Mouse (Mus musculus) ES-CJ7 (cell line): ENCODE measurements around the gene Zfp853.

Source experiments
- DNase-seq: peaks from one replicate; pipeline ENCODE4 v3.0.0; 2011; ENCODE audit warnings: low read depth, low spot score

The Zfp853 gene

DNA sequence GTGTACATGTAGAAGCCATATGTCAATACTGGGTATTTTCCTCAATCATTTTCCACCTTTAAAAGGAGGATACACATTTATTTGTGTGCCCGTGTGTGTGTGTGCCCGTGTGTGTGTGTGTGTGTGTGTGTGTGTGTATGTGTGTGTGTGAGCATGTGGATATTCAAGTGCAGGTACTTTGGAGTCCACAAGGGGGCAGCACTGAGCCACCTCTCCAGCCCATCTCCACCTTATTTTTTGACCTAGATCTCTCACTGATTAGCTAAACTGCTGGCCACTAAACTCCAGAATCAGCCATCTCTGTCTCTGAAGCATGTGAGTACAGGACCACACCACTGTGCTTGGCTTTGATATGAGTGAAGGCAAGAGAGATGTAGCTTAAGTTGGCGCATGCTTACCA lies 1.4 kb upstream of the Zfp853 start:
- peak; percentile 41 for DNase-seq

DNA sequence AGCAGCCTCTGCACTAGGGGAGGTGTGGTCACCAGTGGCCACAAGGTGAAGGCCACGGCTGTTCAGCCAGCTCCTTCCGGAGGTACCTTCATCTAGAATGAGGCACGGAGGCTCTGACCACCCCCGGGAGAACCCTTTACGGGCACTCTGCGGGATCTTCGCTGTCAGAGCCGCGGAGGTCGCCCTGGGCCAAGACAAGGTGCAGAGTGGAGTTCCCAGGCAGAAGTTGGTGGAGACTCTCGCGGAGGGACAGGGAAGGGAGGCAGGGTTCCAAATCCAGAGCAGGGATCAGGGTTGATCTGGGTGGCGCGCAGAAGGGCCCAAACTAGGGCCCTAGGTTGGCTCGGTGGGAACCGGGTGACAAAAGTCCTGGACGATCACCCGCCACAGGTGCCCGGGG lies 544 bp downstream of the Zfp853 start:
- no peak for DNase-seq

DNA sequence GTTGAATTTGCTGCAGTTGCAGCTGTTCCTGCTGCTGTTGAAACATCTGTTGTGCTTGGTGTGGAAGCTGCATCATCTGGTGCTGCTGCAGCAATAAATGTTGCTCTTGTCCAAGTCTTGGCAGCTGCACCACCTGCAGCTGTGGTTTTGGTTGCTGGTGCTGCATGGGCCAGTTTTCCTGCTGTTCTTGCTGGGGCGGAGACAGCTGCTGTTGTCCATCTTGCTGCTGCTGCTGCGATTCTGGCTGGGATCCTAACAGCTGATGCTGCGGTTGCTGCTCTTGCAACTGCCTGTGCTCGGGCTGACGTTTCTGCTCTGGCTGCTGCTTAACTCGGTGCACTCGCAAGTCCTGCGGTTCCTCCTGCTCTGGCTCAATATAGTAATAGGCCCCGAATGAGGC lies 4.1 kb downstream of the Zfp853 start:
- no peak for DNase-seq

DNA sequence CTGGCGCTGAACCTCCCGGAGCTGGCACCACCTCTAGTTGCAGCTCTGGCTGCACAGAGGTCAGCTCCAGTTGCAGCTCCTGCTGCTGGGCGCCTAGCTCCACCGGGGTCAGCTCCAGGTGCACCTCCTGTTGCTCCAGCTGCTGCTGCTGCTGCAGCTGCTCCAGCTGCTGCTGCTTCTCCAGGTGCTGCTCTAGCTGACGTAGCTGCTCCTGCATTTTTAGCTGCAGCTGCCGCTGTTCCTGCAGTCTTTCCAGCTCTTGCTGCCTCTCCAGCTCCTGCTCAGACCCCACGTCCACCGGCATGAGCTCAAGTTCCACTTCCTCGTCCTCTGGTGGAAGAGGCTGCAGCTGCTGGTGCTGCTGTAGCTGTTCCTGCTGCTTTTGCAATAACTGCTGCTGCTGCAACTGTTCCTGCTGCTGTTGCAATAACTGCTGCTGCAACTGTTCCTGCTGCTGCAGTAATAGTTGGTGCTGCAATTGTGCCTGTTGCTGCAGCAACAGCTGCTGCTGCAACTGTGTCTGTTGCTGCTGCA lies 5.0 kb downstream of the Zfp853 start:
- DNase-seq: no peak

DNA sequence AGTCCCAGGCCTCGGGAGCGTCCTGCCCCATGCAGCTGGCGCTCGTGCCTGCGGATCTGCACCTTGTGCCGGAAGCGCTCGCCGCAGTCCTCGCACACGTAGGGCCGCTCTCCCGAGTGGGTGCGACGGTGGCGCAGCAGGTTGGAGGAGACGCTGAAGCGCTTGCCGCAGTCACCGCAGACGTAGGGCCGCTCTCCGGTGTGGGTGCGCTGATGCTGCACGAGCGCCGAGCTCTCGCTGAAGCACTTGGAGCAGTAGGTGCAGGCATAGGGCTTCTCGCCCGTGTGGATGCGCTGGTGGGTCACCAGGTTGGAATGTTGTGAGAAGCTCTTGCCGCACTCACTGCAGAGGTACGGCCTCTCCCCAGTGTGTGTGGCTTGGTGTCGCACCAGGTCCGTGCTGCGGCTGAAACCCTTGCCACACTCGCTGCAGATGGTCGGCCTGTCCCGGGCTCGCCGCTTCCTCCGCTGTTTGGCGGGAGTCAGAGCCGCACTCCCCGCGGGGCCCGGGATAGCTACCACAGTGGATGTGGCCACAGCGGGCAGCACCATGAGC lies 5.6 kb downstream of the Zfp853 start:
- no peak for DNase-seq

DNA sequence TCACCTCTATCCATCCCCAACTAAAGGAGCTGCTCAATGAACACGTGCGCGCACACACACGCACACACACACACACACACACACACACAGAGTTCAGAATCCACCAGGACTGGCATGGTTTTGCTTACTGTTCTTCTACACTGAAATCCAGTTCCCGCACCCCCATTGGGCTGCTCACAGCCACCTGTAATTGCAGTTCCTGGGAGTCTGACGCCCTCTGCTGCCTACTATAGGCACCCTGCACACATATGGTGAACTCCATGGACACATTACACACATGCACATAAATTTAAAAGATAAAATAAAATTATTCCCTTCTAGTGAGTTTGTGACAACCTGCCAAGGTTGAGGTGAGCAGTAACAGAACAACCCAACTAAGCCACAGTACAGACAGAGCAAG lies 8.7 kb downstream of the Zfp853 start:
- DNase-seq: peak; percentile 61

DNA sequence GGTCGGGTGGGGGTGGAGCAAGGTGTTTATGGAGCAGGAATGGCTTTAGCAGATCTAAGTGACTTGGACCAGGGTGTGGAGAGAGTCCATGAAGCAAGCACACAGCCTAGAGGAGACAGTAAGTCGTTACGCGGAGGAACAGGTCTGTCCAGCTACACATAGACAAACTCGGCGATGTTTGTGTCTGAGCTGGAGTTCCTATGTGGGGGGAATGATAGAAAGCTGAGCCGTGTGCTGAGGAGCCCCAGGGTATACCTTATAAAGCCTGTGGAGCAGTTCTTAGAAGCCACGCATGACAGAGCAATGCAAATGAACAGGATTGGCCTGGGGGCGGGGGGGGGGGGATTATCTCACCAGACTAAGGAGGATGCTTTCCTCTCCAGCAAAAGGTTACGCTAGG lies 14.2 kb downstream of the Zfp853 start:
- DNase-seq: no peak

DNA sequence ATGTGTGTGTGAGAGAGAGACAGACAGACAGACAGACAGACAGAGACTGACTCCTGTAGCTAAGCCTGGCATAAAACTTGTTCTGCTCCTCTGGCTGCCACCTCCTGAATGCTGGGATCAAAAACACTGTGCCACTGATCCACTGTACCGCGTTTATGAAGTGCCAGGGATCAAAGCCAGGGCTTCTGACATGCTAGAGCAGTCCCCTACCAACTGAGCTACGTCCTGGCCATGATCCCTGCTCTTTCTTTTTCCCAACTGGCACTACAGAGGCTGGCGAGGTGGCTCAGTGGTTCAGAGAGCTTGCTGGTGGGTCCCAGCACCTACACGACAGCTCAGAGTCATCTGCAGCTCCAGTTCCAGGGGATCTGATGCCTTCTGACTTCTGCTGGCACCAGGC lies 17.7 kb downstream of the Zfp853 start:
- no peak for DNase-seq

DNA sequence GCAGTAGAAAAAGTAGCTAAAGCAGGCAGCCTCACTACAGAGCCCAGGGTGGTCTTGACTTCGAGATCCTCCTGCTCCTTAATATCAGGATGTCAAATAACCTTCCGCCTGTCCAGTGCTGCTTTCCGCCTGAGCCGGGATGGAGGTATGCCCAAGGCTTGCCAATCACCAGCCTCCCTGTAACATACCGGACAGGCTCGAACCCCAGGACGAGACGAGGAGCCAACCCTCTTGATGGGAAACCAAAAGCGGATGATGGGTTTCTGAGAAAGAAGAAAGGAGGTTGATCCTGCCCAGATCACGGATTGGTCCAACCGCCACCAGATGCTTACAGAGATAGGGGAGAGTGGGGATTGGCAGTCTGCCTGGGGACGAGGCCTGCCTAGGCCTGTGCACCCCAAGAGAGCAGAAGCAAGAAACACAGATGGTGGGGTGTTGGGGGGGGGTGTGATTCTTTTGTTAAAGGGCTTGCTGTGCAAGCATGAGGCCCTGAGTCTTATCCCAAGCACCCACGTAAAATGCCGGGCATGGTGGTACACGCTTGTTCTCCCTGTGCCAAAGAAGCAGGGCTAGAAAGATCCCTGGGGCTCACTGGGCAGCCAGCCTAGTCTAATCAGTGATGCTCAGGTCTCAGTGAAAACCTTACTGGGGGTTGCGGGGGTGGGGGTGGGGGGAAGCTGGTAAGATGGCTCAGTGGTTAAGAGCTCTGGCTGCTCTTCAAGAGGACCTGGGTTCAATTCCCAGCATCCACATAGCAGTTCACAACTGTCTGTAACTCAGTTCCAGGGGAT lies 20.7 kb downstream of the Zfp853 start:
- no peak for DNase-seq

DNA sequence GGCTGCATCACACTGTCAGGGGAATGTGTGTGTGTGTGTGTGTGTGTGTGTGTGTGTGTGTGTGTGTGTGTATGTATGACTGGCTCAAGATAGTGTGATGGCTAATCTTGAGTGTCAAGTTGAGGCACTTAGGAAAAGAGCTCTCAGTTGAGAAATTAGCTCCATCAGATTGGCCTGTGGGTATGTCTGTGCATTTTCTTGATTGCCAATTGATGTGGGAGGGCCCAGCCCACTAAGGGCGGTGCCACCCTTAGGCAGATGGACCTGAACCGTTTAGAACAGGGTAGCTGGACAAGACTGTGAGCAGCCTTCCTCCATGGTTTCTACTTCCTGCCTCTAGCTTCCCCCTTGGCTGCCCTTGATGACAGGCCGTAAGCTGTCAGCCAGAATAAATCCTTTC lies 21.3 kb downstream of the Zfp853 start:
- DNase-seq: no peak

DNA sequence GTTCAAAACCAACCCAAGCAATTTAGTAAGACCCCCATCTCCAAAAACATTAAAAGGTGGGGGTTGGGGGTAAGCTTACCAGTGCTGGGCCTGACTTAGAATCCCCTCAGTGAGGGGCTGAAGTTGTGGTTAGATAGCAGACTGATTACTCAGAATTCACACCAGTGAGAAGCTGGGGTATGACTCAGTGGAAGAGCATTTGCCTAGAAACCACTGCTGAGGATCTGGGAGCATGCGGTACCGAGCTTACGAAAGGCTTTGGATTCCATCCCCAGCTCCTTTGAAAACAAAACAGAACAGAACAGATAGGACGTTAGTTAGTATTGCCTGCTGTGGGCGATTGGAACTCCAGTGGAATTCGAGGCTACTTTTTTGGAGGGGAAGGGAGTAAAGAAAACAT lies 21.8 kb downstream of the Zfp853 start:
- DNase-seq: no peak

DNA sequence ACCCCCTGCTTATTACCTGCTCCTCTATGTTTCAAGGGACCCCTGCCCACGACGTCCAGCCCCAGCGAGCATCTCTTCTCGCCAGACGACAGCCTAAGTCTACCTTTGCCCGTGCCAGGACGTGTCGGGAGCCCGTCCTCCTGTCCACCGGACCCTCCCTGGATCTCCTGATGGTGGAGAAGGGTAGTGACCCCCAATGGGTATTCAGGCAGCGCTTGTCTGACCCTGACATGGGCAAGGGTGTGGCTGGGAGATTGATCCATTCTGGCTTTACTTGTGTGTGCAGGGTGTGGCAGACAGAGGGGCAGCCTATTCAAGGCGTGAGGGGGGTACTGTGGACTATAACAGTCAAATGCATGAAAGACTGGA lies 23.3 kb downstream of the Zfp853 start:
- DNase-seq: no peak

DNA sequence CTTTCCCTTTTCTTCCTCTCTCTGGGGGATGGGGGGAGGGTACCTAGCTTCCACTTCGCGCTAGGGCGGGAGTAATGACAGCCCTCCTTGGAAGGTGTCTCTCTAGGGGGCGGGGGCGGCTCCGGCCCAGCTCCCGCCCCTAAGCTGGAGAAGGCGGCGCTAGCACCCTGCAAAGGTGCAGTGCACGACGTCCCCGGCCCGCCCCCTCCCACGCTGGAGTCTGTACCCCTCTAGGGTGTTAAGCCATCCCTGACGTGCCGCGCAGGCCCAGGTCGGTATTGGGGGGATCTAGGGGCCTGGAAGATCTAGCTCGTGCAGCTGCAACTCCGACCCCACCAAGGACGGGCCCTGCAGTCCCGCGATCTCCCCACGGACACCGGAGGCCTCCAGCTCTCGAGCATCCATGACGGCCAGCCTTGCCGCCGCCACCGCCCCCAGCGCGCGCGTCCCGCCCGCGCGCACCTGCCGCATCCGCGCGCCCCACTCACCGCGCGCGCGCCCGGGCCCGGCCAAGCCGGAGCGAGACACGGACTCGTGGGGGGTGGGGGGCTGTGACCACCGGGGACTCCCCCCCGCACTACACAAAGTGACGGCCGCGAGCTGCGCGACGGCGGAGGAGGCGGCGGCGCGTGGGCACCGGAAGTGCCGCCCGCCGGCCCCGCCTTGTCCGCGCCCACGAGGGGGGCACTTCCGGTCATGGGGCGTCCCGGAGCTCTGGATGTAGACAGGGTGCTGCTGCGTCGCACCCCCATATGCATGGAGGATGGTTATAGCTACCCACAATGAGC lies 23.9 kb downstream of the Zfp853 start, which contains the start of gene Zfp316:
Gene Zfp316, minus strand, starts transcription at position 660 of the 788 bp plus-strand sequence.
- DNase-seq: peak; percentile 63

DNA sequence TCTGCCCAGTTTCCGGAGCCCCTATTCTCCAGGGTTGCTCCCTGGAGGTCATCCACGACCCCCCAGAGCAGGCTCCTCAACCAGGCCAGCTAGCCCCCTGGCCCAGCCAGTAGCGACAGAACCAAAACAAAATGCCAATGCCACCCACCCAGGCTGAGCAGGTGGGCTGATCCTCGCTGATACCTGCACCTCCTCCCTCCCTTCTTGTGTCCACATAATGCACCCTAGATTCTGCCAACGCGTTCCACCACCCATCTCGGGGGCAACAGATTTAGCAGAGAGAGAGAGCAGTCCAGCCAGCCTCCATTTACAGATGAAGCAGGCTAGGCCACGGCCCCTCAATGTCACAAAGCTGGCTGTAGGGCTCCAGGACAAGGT lies 24.4 kb downstream of the Zfp853 start:
- DNase-seq: no peak

DNA sequence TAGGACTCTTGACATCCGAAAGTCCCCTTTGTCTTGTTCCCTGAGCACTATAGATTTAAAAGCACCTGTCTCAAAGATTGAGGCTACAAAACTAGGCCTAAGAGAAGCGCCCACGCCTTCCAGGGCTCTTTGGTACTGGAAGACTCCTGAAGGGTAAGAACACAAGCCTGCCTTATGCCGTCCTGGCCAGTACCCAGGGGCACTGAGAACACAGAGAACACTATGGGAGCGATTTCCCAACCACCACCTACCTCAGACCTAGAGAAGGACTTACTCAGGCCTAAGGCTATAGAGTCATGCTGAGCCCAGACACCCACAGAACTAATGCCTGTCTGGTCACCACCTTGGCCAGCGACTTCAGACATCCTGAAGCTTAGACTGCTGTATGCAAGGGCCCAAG lies 26.6 kb downstream of the Zfp853 start:
- DNase-seq: no peak

DNA sequence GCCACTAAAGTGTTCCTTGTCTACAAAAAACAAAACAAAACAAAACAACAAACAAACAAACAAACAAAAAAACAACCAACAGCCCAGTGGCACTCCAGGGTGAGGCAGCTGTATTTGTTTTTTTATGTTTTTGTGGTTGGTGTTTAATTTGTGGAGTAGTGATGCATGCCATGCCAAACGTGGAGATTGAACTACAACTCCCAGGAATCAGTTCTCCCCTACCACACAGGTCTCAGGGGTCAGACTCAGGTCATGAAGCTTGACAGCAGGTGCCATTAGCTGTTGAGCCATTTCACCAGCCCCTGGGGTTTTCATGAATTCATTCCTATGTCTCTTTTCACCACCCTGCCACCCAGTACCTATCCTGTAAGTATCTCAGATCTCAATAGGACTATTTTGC lies 28.0 kb downstream of the Zfp853 start:
- no peak for DNase-seq

DNA sequence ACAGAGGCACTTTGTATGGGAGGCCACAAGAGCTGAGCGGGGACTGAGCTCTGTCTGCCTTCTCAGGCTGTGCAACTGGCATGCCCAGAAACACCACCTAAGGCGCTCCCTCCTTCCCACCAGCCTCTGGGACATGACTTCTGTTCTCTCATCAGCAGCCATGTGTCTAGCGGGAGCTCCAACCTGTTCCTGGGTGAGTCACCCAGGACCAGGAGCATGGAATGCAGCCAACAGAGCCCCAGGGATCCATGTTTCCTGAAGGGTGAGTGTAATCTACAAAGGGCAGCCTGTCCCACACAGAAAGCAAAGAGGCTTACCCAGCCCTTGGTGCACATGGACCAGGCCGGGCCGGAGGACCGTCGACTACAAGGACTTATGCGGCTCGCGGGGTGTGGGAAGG lies 28.7 kb downstream of the Zfp853 start:
- DNase-seq: no peak

DNA sequence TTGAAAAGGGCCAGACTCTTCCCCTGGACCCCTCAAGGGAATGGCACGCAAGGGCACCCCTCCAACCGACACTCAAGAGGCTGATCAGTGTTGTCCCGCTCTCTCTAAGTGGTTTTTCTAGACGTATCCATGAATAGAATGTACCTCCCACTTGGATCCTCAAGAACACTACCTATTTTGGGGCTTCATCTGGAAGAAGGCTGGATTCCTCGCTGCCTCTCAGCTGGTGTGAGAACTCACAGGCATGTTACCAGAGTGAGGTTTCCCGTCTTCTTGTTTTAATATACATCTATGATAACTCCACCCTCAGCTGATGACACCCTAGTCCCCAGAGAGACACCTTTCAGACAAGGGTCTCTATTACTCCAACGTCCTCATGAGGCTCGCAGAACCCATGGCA lies 31.8 kb downstream of the Zfp853 start:
- DNase-seq: no peak

DNA sequence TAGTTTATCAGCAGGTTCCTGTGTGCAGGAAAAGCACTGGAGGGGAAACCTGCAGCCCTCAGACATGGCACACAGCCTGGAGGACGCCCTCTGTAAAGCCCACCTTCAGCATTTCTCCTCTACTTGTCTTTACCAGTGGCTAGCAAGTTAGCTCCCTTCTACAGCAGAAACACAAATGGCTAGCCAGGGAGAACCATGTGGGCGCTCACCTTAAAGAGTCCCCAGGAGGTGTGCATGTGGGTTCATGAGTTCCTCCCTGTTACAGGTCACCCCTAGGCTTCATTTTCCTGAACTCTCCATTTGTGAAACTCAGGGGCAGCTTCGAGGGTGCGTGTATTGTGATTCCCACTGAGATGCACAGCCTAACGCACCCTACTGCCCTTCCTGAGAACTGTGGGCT lies 37.6 kb downstream of the Zfp853 start:
- no peak for DNase-seq

DNA sequence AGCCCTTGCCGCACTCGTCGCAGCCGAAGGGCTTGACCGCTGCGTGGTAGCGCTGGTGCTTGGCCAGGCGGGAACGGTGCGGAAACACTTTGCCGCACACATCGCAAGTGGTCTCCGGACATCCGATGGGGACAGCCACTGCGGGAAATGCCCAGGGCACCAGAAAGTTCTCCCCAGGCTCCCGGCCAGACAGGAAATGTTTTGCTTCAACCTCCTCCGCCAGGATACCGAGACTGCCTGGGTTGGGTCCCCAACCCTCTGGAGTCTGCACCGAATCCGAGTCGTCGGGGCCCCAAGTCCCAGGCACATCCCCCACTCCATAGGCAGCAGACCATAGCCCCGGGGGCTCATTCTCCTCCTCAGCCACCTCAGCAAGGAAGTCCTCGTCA lies 38.3 kb downstream of the Zfp853 start:
- DNase-seq: no peak

DNA sequence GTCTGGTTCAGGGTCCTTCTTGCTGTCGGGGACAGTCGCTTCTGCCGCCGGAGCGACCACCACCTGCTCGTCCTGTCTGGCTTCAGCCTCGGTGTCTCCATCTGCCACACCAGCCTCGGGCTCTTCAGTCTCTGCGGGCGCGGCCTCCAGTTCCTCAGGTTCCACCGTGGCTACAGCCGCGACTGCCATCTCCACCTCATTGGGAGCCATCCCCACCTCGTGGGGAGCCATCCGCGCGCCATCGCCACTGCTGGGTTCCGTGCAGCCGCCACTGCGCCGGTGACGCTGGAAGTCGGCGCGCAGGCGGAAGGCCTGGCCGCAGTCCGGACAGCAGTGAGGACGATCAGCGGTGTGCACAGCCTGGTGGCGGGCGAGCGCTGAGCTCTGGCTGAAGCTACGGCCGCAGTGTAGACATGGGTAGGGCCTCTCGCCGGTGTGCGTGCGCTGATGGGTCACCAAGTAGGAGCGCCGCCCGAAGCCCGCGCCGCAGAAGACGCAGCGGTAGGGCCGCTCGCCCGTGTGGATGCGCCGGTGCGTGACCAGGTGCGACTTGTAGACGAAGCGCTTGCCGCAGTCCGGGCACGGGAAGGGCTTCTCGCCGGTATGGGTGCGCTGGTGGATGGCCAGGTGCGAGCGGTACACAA lies 38.8 kb downstream of the Zfp853 start:
- peak; percentile 35 for DNase-seq

DNA sequence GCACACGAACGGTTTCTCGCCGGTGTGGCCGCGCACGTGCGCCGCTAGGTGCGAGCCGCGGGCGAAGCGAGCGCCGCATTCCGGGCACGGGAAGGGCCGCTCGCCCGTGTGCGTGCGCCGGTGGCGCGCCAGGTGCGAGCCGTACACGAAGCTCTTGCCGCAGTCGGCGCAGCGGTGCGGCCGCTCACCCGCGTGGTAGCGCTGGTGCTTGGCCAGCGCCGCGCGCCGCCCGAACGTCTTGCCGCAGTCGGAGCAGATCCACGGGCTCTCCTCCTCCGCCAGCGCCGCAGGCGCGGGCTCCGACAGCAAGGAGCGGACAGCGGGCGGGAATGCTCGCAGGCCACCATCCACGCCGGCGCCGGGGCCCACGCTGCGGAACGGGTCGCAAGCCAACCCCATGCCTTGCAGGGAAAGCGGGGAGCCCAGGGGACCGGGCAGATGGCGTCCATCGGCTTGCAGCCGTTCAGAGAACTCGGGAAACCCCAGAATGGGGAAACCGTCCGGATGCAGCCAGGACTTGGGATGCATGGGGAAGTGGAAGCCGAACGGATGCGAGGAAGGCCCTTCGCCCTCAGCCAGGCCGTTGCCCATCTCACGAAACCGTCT lies 39.4 kb downstream of the Zfp853 start:
- DNase-seq: no peak
